Mouse (Mus musculus) forebrain, embryonic 16.5 days (tissue): ENCODE measurements around the gene Dnajb1. TPM values are rescaled to one million over a fixed set of nuclear protein-coding genes. Genes with fewer than 3 reads are reported as not detected.

ENCODE experiments used
- ATAC-seq: fragments of 200-750 bp; cut with Nextera tagmentation; 2 replicates; pipeline ENCODE4 v1.8.0; 2017; ENCODE audit warnings: mild to moderate bottlenecking, moderate library complexity
- H3K27ac ChIP-seq: fragments of 300-500 bp; sonication (generic); 2 replicates; pipeline ENCODE4 v1.5.1; 2014; ENCODE audit warnings: low read length, control low read depth
- H3K27me3 ChIP-seq: fragments of 300-500 bp; sonication (generic); replicated peaks from 2 replicates; pipeline ENCODE4 v1.6.1; 2014; ENCODE audit warnings: low read length; ENCODE audit not compliant: control insufficient read depth, insufficient read depth
- H3K36me3 ChIP-seq: fragments of 300-500 bp; sonication (generic); 2 replicates; pipeline ENCODE4 v1.6.1; 2014; ENCODE audit not compliant: control insufficient read depth, insufficient read depth
- H3K4me1 ChIP-seq: fragments of 300-500 bp; sonication (generic); replicated peaks from 2 replicates; pipeline ENCODE4 v1.6.1; 2014; ENCODE audit warnings: low read length; ENCODE audit not compliant: control insufficient read depth, insufficient read depth
- H3K4me2 ChIP-seq: fragments of 300-500 bp; sonication (generic); 2 replicates; pipeline ENCODE4 v1.6.1; 2014; ENCODE audit warnings: mild to moderate bottlenecking, low read length, control low read depth
- H3K4me3 ChIP-seq: fragments of 300-500 bp; sonication (generic); replicated peaks from 2 replicates; pipeline ENCODE4 v1.5.1; 2014; ENCODE audit warnings: mild to moderate bottlenecking, low read length, control low read depth
- H3K9ac ChIP-seq: fragments of 300-500 bp; sonication (generic); replicated peaks from 2 replicates; pipeline ENCODE4 v1.6.1; 2014; ENCODE audit warnings: low read depth, low read length, control low read depth
- H3K9me3 ChIP-seq: fragments of 300-500 bp; sonication (generic); 2 replicates; pipeline ENCODE4 v1.6.1; 2016; ENCODE audit warnings: low read length; ENCODE audit not compliant: control insufficient read depth
- WGBS: fragments of 180-500 bp; shearing (Covaris S2); extraction: QIAGEN DNeasy Blood & Tissue Kit; methylation state at CpG from one replicate; pipeline ENCODE4 v1.1.7; 2014; 5-methylcytosine and 5-hydroxymethylcytosine counted together
- polyA plus RNA-seq: library from polyadenylated mRNA; unstranded; fragments of >200 nt; fragmentation: Nextera tagmentation; extraction: Ambion mirVana; gene quantifications from 2 replicates; pipeline ENCODE4 v1.2.1, GENCODE M21; 2015

The Dnajb1 gene
- polyA plus RNA-seq, 1 experiment from 2014 or later: 62.3 TPM

GRCm38 (mm10) chr8:83576516-83576895 lies 31.5 kb upstream of the Dnajb1 start:
- Histone ChIP-seq H3K4me2 (no peak overlapping the region), H3K27me3 (no peaks in the 10 kb centered on the region), H3K9ac (no peak overlapping the region), H3K9me3 (no peaks in the 10 kb centered on the region), H3K4me3 (no peak overlapping the region), H3K27ac (no peak overlapping the region), H3K4me1 (peaks cover 22% of the 10 kb centered on the region), H3K36me3 (peaks cover 6% of the 10 kb centered on the region)
- ATAC-seq: no peak
- WGBS: 62% methylated on average over 2 of the region's 4 CpGs

- Histone ChIP-seq H3K27me3 (no peaks in the 10 kb centered on the region), H3K4me2 (no peak overlapping the region), H3K4me3 (no peak overlapping the region), H3K9me3 (no peaks in the 10 kb centered on the region), H3K36me3 (peaks cover 4% of the 10 kb centered on the region; the same call in 1 of the 2 replicates), H3K4me1 (peaks cover 22% of the 10 kb centered on the region), H3K27ac (no peak overlapping the region), H3K9ac (no peak overlapping the region)
- 83% methylated on average over 4 of the region's 4 CpGs for WGBS
- no peak for ATAC-seq
These were observed 31.1 kb upstream of the Dnajb1 start for GRCm38 (mm10) chr8:83576921-83577320.

GRCm38 (mm10) chr8:83577384-83577791 lies 30.6 kb upstream of the Dnajb1 start:
- peak; percentile 22; the same call in 1 of the 2 replicates for ATAC-seq
- no peak overlapping the region for H3K27ac ChIP-seq

GRCm38 (mm10) chr8:83578131-83579055 lies 29.6 kb upstream of the Dnajb1 start:
- 75% methylated on average over 17 of the region's 17 CpGs for WGBS
- no peak for ATAC-seq
- Histone ChIP-seq H3K4me3 (no peak overlapping the region), H3K36me3 (no peaks in the 10 kb centered on the region), H3K4me1 (peaks cover 25% of the 10 kb centered on the region), H3K9me3 (no peaks in the 10 kb centered on the region), H3K27ac (no peak overlapping the region), H3K9ac (no peak overlapping the region), H3K4me2 (no peak overlapping the region), H3K27me3 (no peaks in the 10 kb centered on the region)

More at GRCm38 (mm10) chr8:83577384-83577791, 30.6 kb upstream of the Dnajb1 start:
- no peaks in the 10 kb centered on the region for H3K27me3 ChIP-seq
- peaks cover 3% of the 10 kb centered on the region; the same call in 1 of the 2 replicates for H3K36me3 ChIP-seq
- no peak overlapping the region for H3K4me2 ChIP-seq
- H3K9me3 ChIP-seq: no peaks in the 10 kb centered on the region
- H3K4me1 ChIP-seq: peaks cover 25% of the 10 kb centered on the region
- H3K4me3 ChIP-seq: no peak overlapping the region
- H3K9ac ChIP-seq: 0 out of 2 replicates have a peak overlapping the region, but pooled peaks have one; percentile 13
- WGBS: 53% methylated on average over 9 of the region's 9 CpGs

- Histone ChIP-seq H3K9ac (no peak overlapping the region), H3K4me1 (peaks cover 25% of the 10 kb centered on the region), H3K4me2 (no peak overlapping the region), H3K36me3 (no peaks in the 10 kb centered on the region), H3K27me3 (no peaks in the 10 kb centered on the region), H3K4me3 (no peak overlapping the region), H3K27ac (no peak overlapping the region), H3K9me3 (no peaks in the 10 kb centered on the region)
- no peak for ATAC-seq
- 85% methylated on average over 8 of the region's 8 CpGs for WGBS
These were observed 28.3 kb upstream of the Dnajb1 start for GRCm38 (mm10) chr8:83579676-83580075.

- H3K4me1 ChIP-seq: peaks cover 22% of the 10 kb centered on the region
- 87% methylated on average over 8 of the region's 8 CpGs for WGBS
- no peak overlapping the region for H3K27ac ChIP-seq
- no peaks in the 10 kb centered on the region for H3K36me3 ChIP-seq
- no peak for ATAC-seq
- H3K9ac ChIP-seq: no peak overlapping the region
- H3K27me3 ChIP-seq: no peaks in the 10 kb centered on the region
- H3K4me3 ChIP-seq: no peak overlapping the region
- no peak overlapping the region for H3K4me2 ChIP-seq
- H3K9me3 ChIP-seq: no peaks in the 10 kb centered on the region
These were observed 27.2 kb upstream of the Dnajb1 start for GRCm38 (mm10) chr8:83580826-83581225.

- ATAC-seq: no peak
- 89% methylated on average over 8 of the region's 8 CpGs for WGBS
- H3K9me3 ChIP-seq: no peaks in the 10 kb centered on the region
- no peak overlapping the region for H3K9ac ChIP-seq
- no peak overlapping the region for H3K4me3 ChIP-seq
- no peak overlapping the region for H3K27ac ChIP-seq
- no peak overlapping the region for H3K4me2 ChIP-seq
- no peaks in the 10 kb centered on the region for H3K36me3 ChIP-seq
- no peaks in the 10 kb centered on the region for H3K27me3 ChIP-seq
- peaks cover 9% of the 10 kb centered on the region for H3K4me1 ChIP-seq
These were observed 25.8 kb upstream of the Dnajb1 start for GRCm38 (mm10) chr8:83582226-83582625.

- WGBS: 87% methylated on average over 15 of the region's 15 CpGs
- Histone ChIP-seq H3K36me3 (no peaks in the 10 kb centered on the region), H3K9ac (no peak overlapping the region), H3K9me3 (no peaks in the 10 kb centered on the region), H3K4me1 (peaks cover 6% of the 10 kb centered on the region), H3K27ac (no peak overlapping the region), H3K27me3 (no peaks in the 10 kb centered on the region), H3K4me2 (no peak overlapping the region), H3K4me3 (no peak overlapping the region)
- ATAC-seq: no peak
These were observed 24.8 kb upstream of the Dnajb1 start for GRCm38 (mm10) chr8:83583236-83583635.

- Histone ChIP-seq H3K36me3 (no peaks in the 10 kb centered on the region), H3K4me3 (no peak overlapping the region), H3K9ac (no peak overlapping the region), H3K27me3 (no peaks in the 10 kb centered on the region), H3K27ac (no peak overlapping the region), H3K9me3 (no peaks in the 10 kb centered on the region), H3K4me1 (peaks cover 18% of the 10 kb centered on the region), H3K4me2 (no peak overlapping the region)
- 94% methylated on average over 1 of the region's 1 CpGs for WGBS
- ATAC-seq: no peak
These were observed 23.2 kb upstream of the Dnajb1 start for GRCm38 (mm10) chr8:83584771-83585170.
